Mouse (Mus musculus) intestine, embryonic 16.5 days (tissue): ENCODE data around the gene BC048507. TPM values are rescaled to one million over a fixed set of nuclear protein-coding genes. Genes with fewer than 3 reads are reported as not detected.
"Not testable (repeated sequence)": the region's sequence is repeated elsewhere in the genome, so short reads cannot be mapped to it uniquely, and the experiment has no call there.

Source experiments
- ATAC-seq: fragments of 200-750 bp; cut with Nextera tagmentation; 2 replicates; pipeline ENCODE4 v1.8.0; 2017; ENCODE audit warnings: moderate TSS enrichment, moderate library complexity
- H3K27ac ChIP-seq: fragments of 300-500 bp; sonication (generic); 2 replicates; pipeline ENCODE4 v1.5.1; 2014; ENCODE audit warnings: mild to moderate bottlenecking, low read length
- H3K27me3 ChIP-seq: fragments of 300-500 bp; sonication (generic); replicated peaks from 2 replicates; pipeline ENCODE4 v1.6.1; 2014; ENCODE audit warnings: low read length, control low read depth, mixed read lengths; ENCODE audit not compliant: control insufficient read depth, insufficient read depth
- H3K36me3 ChIP-seq: fragments of 300-500 bp; sonication (generic); 2 replicates; pipeline ENCODE4 v1.6.1; 2014; ENCODE audit warnings: low read length, control low read depth; ENCODE audit not compliant: control insufficient read depth, insufficient read depth
- H3K4me1 ChIP-seq: fragments of 300-500 bp; sonication (generic); 2 replicates; pipeline ENCODE4 v1.6.1; 2014; ENCODE audit warnings: low read length, control low read depth, mixed read lengths; ENCODE audit not compliant: control insufficient read depth, insufficient read depth
- H3K4me2 ChIP-seq: fragments of 300-500 bp; sonication (generic); 2 replicates; pipeline ENCODE4 v1.6.1; 2014; ENCODE audit warnings: low read depth, low read length, control low read depth
- H3K4me3 ChIP-seq: fragments of 300-500 bp; sonication (generic); 2 replicates; pipeline ENCODE4 v1.5.1; 2014; ENCODE audit warnings: mild to moderate bottlenecking, low read length
- H3K9ac ChIP-seq: fragments of 300-500 bp; sonication (generic); 2 replicates; pipeline ENCODE4 v1.6.1; 2014; ENCODE audit warnings: low read depth, low read length
- H3K9me3 ChIP-seq: fragments of 300-500 bp; sonication (generic); 2 replicates; pipeline ENCODE4 v1.6.1; 2016; ENCODE audit warnings: low read length, control low read depth; ENCODE audit not compliant: control insufficient read depth
- WGBS: fragments of 180-500 bp; shearing (Covaris S2); extraction: QIAGEN DNeasy Blood & Tissue Kit; methylation state at CpG from one replicate; pipeline ENCODE4 v1.1.7; 2014; 5-methylcytosine and 5-hydroxymethylcytosine counted together
- polyA plus RNA-seq: library from polyadenylated mRNA; unstranded; fragments of >200 nt; fragmentation: Nextera tagmentation; extraction: Ambion mirVana; gene quantifications from 2 replicates; pipeline ENCODE4 v1.2.1, GENCODE M21; 2015

Gene BC048507
- polyA plus RNA-seq, 1 experiment from 2014 or later, result not detected

- 73% methylated on average over 6 of the region's 6 CpGs for WGBS
- no peak for ATAC-seq
Observed at GRCm38 (mm10) chr13:67853130-67853529, 10.0 kb upstream of the BC048507 start.

GRCm38 (mm10) chr13:67853983-67854382, 9.1 kb upstream of the BC048507 start:
- H3K9ac ChIP-seq, result no peak overlapping the region
- no peaks in the 10 kb centered on the region for H3K36me3 ChIP-seq
- WGBS, result 84% methylated on average over 2 of the region's 2 CpGs
- no peak overlapping the region for H3K4me3 ChIP-seq
- H3K27me3 ChIP-seq, result no peaks in the 10 kb centered on the region
- no peaks in the 10 kb centered on the region for H3K4me1 ChIP-seq
- H3K9me3 ChIP-seq, result no peaks in the 10 kb centered on the region
- no peak overlapping the region for H3K4me2 ChIP-seq
- no peak for ATAC-seq
- no peak overlapping the region for H3K27ac ChIP-seq

More at GRCm38 (mm10) chr13:67853130-67853529, 10.0 kb upstream of the BC048507 start:
- no peak overlapping the region for H3K4me2 ChIP-seq
- H3K36me3 ChIP-seq, result no peaks in the 10 kb centered on the region
- H3K4me3 ChIP-seq, result no peak overlapping the region
- no peaks in the 10 kb centered on the region for H3K4me1 ChIP-seq
- no peak overlapping the region for H3K27ac ChIP-seq
- no peaks in the 10 kb centered on the region for H3K27me3 ChIP-seq
- no peaks in the 10 kb centered on the region for H3K9me3 ChIP-seq
- no peak overlapping the region for H3K9ac ChIP-seq

- Histone ChIP-seq H3K9me3 (no peaks in the 10 kb centered on the region), H3K27ac (no peak overlapping the region), H3K9ac (no peak overlapping the region), H3K4me2 (no peak overlapping the region), H3K4me1 (no peaks in the 10 kb centered on the region), H3K36me3 (no peaks in the 10 kb centered on the region), H3K27me3 (no peaks in the 10 kb centered on the region), H3K4me3 (no peak overlapping the region)
- no peak for ATAC-seq
- 15% methylated on average over 1 of the region's 1 CpGs for WGBS
Observed at GRCm38 (mm10) chr13:67857317-67857716, 5.8 kb upstream of the BC048507 start.

- H3K4me1 ChIP-seq, result no peaks in the 10 kb centered on the region
- H3K27ac ChIP-seq, result no peak overlapping the region
- no peaks in the 10 kb centered on the region for H3K27me3 ChIP-seq
- H3K9ac ChIP-seq, result no peak overlapping the region
- 79% methylated on average over 9 of the region's 9 CpGs for WGBS
- no peaks in the 10 kb centered on the region for H3K36me3 ChIP-seq
- no peaks in the 10 kb centered on the region for H3K9me3 ChIP-seq
- no peak for ATAC-seq
- no peak overlapping the region for H3K4me3 ChIP-seq
- no peak overlapping the region for H3K4me2 ChIP-seq
Observed at GRCm38 (mm10) chr13:67862508-67862907, 618 bp upstream of the BC048507 start.

DNA sequence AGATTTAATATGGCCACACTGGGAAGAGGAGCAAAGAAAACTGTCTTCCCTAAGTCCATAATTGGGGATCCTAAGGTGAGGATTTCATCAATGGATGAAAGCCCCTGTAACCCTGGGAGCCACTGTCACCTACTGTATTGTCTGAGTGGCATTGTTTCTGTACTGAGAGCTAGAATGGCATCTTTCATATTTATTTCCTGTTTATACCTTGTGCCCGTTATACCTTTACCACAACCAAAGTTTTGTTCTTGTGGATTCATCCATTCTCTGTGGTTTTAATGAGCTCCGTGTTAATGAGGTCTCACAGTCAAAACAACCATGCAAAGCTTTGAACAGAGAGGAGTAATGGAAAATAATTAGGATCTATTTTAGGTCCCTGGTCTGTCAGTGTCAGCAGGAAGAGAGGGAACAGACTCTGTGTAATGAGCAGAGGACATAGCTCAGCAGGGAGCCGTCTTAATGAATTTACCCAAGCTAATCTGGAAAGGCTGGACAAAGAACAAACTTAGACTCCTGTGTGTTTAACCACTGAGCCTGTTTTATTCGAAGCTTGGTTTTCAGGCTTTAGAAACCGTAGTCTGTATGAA, 1.7 kb downstream of the BC048507 start:
- ATAC-seq, result no peak
- Histone ChIP-seq H3K27me3 (no peaks in the 10 kb centered on the region), H3K4me2 (no peak overlapping the region), H3K9ac (no peak overlapping the region), H3K4me3 (no peak overlapping the region), H3K27ac (no peak overlapping the region), H3K9me3 (no peaks in the 10 kb centered on the region), H3K4me1 (no peaks in the 10 kb centered on the region), H3K36me3 (no peaks in the 10 kb centered on the region)
- WGBS, result 66% methylated on average over 5 of the region's 5 CpGs

DNA sequence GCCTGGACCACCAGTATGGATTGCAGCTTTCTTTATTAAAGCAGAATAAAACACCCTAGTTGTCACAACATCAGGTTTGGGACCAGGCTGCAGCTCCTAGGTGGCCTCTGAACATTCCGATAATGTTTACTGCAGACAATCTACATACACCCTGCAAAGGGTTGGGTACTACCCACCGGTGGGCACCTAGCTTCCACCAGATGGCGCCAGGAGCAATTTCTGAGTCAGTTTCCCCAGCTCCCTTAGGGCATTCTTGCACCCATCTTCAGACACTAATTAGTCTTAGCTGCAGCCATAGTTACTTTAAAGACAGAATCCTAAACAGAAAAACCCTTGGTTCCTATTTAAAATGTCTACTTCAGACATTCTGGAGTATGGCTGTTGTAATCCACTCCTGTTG, 4.8 kb downstream of the BC048507 start:
- no peaks in the 10 kb centered on the region for H3K36me3 ChIP-seq
- no peak overlapping the region for H3K9ac ChIP-seq
- no peak overlapping the region for H3K4me2 ChIP-seq
- H3K4me3 ChIP-seq, result no peak overlapping the region
- H3K4me1 ChIP-seq, result no peaks in the 10 kb centered on the region
- H3K27me3 ChIP-seq, result no peaks in the 10 kb centered on the region
- 25% methylated on average over 3 of the region's 3 CpGs for WGBS
- no peak overlapping the region for H3K27ac ChIP-seq
- H3K9me3 ChIP-seq, result no peaks in the 10 kb centered on the region
- ATAC-seq, result no peak

DNA sequence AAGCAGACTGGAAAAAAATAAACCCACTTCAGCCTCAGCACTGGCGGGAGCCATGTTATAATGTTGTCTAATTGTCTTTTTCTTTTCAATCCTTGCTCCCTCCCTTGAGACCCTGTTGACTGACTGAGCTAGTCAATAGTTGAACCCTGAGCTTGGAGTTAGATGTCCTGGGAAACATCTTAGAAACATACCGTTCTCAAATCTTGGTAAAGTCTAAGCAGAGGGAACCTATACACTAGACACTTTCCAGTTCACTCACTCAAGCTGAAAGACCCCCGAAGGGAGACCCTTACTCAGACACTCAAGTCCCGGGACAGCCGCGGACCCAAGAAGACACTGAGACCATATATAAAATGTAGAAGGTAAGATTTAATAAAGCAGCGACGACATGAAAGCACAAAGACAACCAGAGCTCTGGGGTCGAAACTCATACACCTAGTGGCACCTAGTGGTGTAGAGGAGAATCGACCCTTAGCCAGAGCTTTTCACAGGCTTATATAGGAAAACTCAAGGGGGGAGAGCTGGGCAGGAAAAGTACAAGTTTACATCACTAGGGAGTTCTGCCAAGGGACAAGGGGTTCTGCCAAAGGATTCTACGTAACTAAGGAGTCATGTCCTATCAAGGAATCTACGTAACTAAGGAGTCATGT, 13.0 kb downstream of the BC048507 start:
- not testable (repeated sequence) for H3K4me3 ChIP-seq, H3K27ac ChIP-seq, H3K27me3 ChIP-seq, H3K4me2 ChIP-seq, H3K9me3 ChIP-seq, H3K4me1 ChIP-seq, H3K9ac ChIP-seq, H3K36me3 ChIP-seq
- WGBS, result 33% methylated on average over 7 of the region's 12 CpGs
- ATAC-seq, result 0 out of 2 replicates have a peak, but pooled peaks have one; percentile 46

- Histone ChIP-seq H3K27ac (no peak overlapping the region), H3K4me3 (no peak overlapping the region), H3K36me3 (no peaks in the 10 kb centered on the region), H3K9me3 (no peaks in the 10 kb centered on the region), H3K4me2 (no peak overlapping the region), H3K27me3 (no peaks in the 10 kb centered on the region), H3K9ac (no peak overlapping the region), H3K4me1 (no peaks in the 10 kb centered on the region)
- no peak for ATAC-seq
- 57% methylated on average over 6 of the region's 7 CpGs for WGBS
Observed at GRCm38 (mm10) chr13:67876699-67877254, 13.7 kb downstream of the BC048507 start.

DNA sequence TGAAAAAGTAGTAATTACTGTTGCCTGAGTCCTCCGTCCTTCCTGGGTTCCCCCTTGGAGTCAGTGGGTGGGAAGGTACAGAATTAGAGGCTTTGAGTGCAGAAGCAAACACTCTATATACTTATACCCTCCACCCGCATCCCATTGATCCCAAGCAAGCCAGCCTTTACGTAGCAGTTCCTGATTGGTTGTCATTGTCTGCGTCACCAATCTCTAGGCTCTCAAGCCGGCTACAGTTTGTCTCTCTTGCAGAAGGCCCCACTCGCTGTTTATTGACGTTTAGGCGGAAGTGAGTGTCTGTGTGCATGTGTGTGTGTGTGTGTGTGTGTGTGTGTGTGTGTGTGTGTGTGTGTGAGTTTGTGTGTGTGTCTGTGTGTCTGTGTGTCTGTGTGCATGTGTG, 20.8 kb downstream of the BC048507 start:
- no peak for ATAC-seq
- Histone ChIP-seq H3K27ac (no peak overlapping the region), H3K9me3 (no peaks in the 10 kb centered on the region), H3K27me3 (no peaks in the 10 kb centered on the region), H3K4me2 (no peak overlapping the region), H3K9ac (no peak overlapping the region), H3K4me3 (no peak overlapping the region), H3K36me3 (no peaks in the 10 kb centered on the region), H3K4me1 (no peaks in the 10 kb centered on the region)
- WGBS, result 94% methylated on average over 8 of the region's 8 CpGs
